Mouse (Mus musculus) WW6 (cell line): ENCODE data around the gene Rabep1.
"Not testable (repeated sequence)": the region's sequence is repeated elsewhere in the genome, so short reads cannot be mapped to it uniquely, and the experiment has no call there.

Source experiments
- DNase-seq: peaks from one replicate; pipeline ENCODE4 v3.0.0-alpha.2; 2013; ENCODE audit warnings: low read depth, low spot score

Rabep1 gene

GRCm38 (mm10) chr11:70831201-70831600 lies 13.4 kb upstream of the Rabep1 start:
- DNase-seq: no peak

GRCm38 (mm10) chr11:70833408-70833807 lies 11.2 kb upstream of the Rabep1 start:
- no peak for DNase-seq

GRCm38 (mm10) chr11:70833831-70834230 lies 10.7 kb upstream of the Rabep1 start:
- no peak for DNase-seq

- no peak for DNase-seq
These were observed 9.2 kb upstream of the Rabep1 start for GRCm38 (mm10) chr11:70835381-70835831.

- DNase-seq: no peak
These were observed 7.5 kb upstream of the Rabep1 start for GRCm38 (mm10) chr11:70837031-70837430.

GRCm38 (mm10) chr11:70838610-70839009 lies 6.0 kb upstream of the Rabep1 start:
- DNase-seq: no peak

- no peak for DNase-seq
These were observed 1.6 kb upstream of the Rabep1 start for GRCm38 (mm10) chr11:70842983-70843382.

- DNase-seq: no peak
These were observed 652 bp upstream of the Rabep1 start for GRCm38 (mm10) chr11:70843701-70844551.

- DNase-seq: no peak
These were observed 940 bp downstream of the Rabep1 start for GRCm38 (mm10) chr11:70845457-70845978.

GRCm38 (mm10) chr11:70846029-70846428 lies 1.5 kb downstream of the Rabep1 start:
- no peak for DNase-seq

GRCm38 (mm10) chr11:70860371-70860770 lies 15.8 kb downstream of the Rabep1 start:
- no peak for DNase-seq

GRCm38 (mm10) chr11:70863204-70863603 lies 18.6 kb downstream of the Rabep1 start:
- DNase-seq: not testable (repeated sequence)

GRCm38 (mm10) chr11:70865223-70865622 lies 20.6 kb downstream of the Rabep1 start:
- no peak for DNase-seq

- no peak for DNase-seq
These were observed 24.7 kb downstream of the Rabep1 start for GRCm38 (mm10) chr11:70869263-70869662.

- no peak for DNase-seq
These were observed 25.2 kb downstream of the Rabep1 start for GRCm38 (mm10) chr11:70869811-70870210.

- no peak for DNase-seq
These were observed 25.8 kb downstream of the Rabep1 start for GRCm38 (mm10) chr11:70870407-70870806.

- no peak for DNase-seq
These were observed 26.5 kb downstream of the Rabep1 start for GRCm38 (mm10) chr11:70871110-70871509.

GRCm38 (mm10) chr11:70871766-70872330 lies 27.3 kb downstream of the Rabep1 start:
- DNase-seq: no peak

GRCm38 (mm10) chr11:70873846-70874613 lies 29.5 kb downstream of the Rabep1 start:
- no peak for DNase-seq

GRCm38 (mm10) chr11:70877670-70878069 lies 33.1 kb downstream of the Rabep1 start:
- DNase-seq: no peak

GRCm38 (mm10) chr11:70882905-70883430 lies 38.4 kb downstream of the Rabep1 start:
- no peak for DNase-seq

GRCm38 (mm10) chr11:70890643-70891042 lies 46.1 kb downstream of the Rabep1 start:
- DNase-seq: no peak
